Comparison of ENCODE assay signal across 21 mouse cellular contexts in genomic region chr2:48373086-48373485, GRCm38 (mm10).
DNase-seq lines count a peak whose midpoint lies in the region; ATAC-seq and TF ChIP-seq lines count a peak whose summit lies in the region.
"Had no signal": no experiment of that assay in that cellular context is flagged by ENCODE, and none has a peak within 500 bp of the region (broad histone marks: within the 10 kb centered on the region; RNA-seq: fewer than 3 reads in every experiment).

No protein-coding gene starts in this region.

- H3K36me3 ChIP-seq in liver, adult 2 months (ENCODE audit: control insufficient read depth, insufficient read depth, low read length), result no peaks in the 10 kb centered on the region
- H3K36me3 ChIP-seq in liver, postnatal 0 days (replicated peaks; ENCODE audit: insufficient read depth, low read length), result no peaks in the 10 kb centered on the region
- H3K36me3 ChIP-seq in midbrain, postnatal 0 days (ENCODE audit: insufficient read depth, low read length), result no peaks in the 10 kb centered on the region
- H3K36me3 ChIP-seq: G1E had no signal

- H3K9me3 ChIP-seq in liver, postnatal 0 days (ENCODE audit: low read length), result no peaks in the 10 kb centered on the region
- no peaks in the 10 kb centered on the region for H3K9me3 ChIP-seq in midbrain, postnatal 0 days (ENCODE audit: low read length)
- H3K9me3 ChIP-seq: G1E had no signal

- no peaks in the 10 kb centered on the region for H3K4me1 ChIP-seq in liver, adult 2 months (ENCODE audit: control insufficient read depth, insufficient read depth, low read length)
- H3K4me1 ChIP-seq in liver, postnatal 0 days (ENCODE audit: insufficient read depth), result no peaks in the 10 kb centered on the region
- H3K4me1 ChIP-seq in midbrain, postnatal 0 days (ENCODE audit: insufficient read depth, low read length), result no peaks in the 10 kb centered on the region

- no peak for TF ChIP-seq CTCF in liver, adult 2 months (IDR thresholded peaks at IDR 0.05; ENCODE audit: low read depth, low read length)
- TF ChIP-seq CTCF in liver, postnatal 0 days (IDR thresholded peaks at IDR 0.05; ENCODE audit: low read depth), result no peak
- no peak for TF ChIP-seq CTCF in midbrain, postnatal 0 days (IDR thresholded peaks at IDR 0.05)

- no peaks in the 10 kb centered on the region for H3K27me3 ChIP-seq in liver, adult 2 months (ENCODE audit: control insufficient read depth, insufficient read depth, low read length)
- no peaks in the 10 kb centered on the region for H3K27me3 ChIP-seq in liver, postnatal 0 days (ENCODE audit: insufficient read depth, low read length)
- H3K27me3 ChIP-seq in midbrain, postnatal 0 days (ENCODE audit: insufficient read depth, low read length), result no peaks in the 10 kb centered on the region
- H3K27me3 ChIP-seq: CH12.LX, Patski had no signal

- H3K9ac ChIP-seq in liver, adult 2 months (ENCODE audit: low read depth, low read length), result no peak overlapping the region
- no peak overlapping the region for H3K9ac ChIP-seq in liver, postnatal 0 days (replicated peaks)
- H3K9ac ChIP-seq in midbrain, postnatal 0 days (replicated peaks; ENCODE audit: low read length, poor library complexity, severe bottlenecking), result no peak overlapping the region

- H3K4me2 ChIP-seq in liver, postnatal 0 days (ENCODE audit: low read depth, low read length), result no peak overlapping the region
- no peak overlapping the region for H3K4me2 ChIP-seq in midbrain, postnatal 0 days (ENCODE audit: low read depth, low read length, poor library complexity, severe bottlenecking)

- H3K27ac ChIP-seq in liver, adult 2 months (replicated peaks; ENCODE audit: insufficient read depth, low read depth, low read length), result no peak overlapping the region
- H3K27ac ChIP-seq in liver, postnatal 0 days (ENCODE audit: low read depth), result no peak overlapping the region
- H3K27ac ChIP-seq in midbrain, postnatal 0 days (ENCODE audit: low read depth, low read length), result no peak overlapping the region

- H3K4me3 ChIP-seq in liver, adult 2 months (ENCODE audit: insufficient read depth, low read depth, low read length), result no peak overlapping the region
- no peak overlapping the region for H3K4me3 ChIP-seq in liver, postnatal 0 days (ENCODE audit: low read depth, low read length)
- H3K4me3 ChIP-seq in midbrain, postnatal 0 days (ENCODE audit: low read depth, low read length), result no peak overlapping the region

- no peak for TF ChIP-seq POLR2A in liver, adult 2 months (IDR thresholded peaks at IDR 0.05; ENCODE audit: extremely low read depth, insufficient read depth, low read length)

- peak; percentile 13 for DNase-seq in liver, adult 2 months (ENCODE audit: extremely low read depth, low read depth, low spot score)
- no peak for DNase-seq in liver, postnatal 0 days
- DNase-seq in fat pad, adult 2 months (ENCODE audit: extremely low read depth, low read depth, low spot score), result peak; percentile 88
- peak; percentile 78 for DNase-seq in gonadal fat pad, adult 2 months (ENCODE audit: low read depth)
- DNase-seq in urinary bladder, adult 18-20 months (ENCODE audit: low spot score in 2 of 2), result no peak
- DNase-seq in midbrain, postnatal 0 days (ENCODE audit: low spot score), result no peak
- DNase-seq: adrenal gland, adult 2 months; adrenal gland, adult 8-10 months; adrenal gland, postnatal 10 days; adrenal gland, postnatal 14 days; adrenal gland, postnatal 25 days; adrenal gland, postnatal 36 days; B cell, adult 2 months; cerebellum, adult 11 months; cerebellum, adult 11-12 months; cerebellum, adult 18-20 months had no signal

- ATAC-seq in liver, postnatal 0 days, result no peak
- no peak for ATAC-seq in midbrain, postnatal 0 days (ENCODE audit: low FRiP score)
- ATAC-seq: activated CD4-positive, CD25-positive, alpha-beta regulatory T cell, adult 4 months; CD4-positive, CD25-positive, alpha-beta regulatory T cell, adult 4 months; Patski had no signal

- H3K79me2 ChIP-seq in liver, adult 2 months (ENCODE audit: control insufficient read depth, insufficient read depth, low read length), result no peaks in the 10 kb centered on the region

- no peak for TF ChIP-seq EP300 in liver, postnatal 0 days (IDR thresholded peaks at IDR 0.05; ENCODE audit: low read depth)

Comparison
In these comparisons a context has a peak if more than half of its experiments do, and no peak if none do; other contexts are left out.
1. DNase-seq: peak in liver, adult 2 months (single experiment), fat pad, adult 2 months (single experiment) and gonadal fat pad, adult 2 months (single experiment); none in liver, postnatal 0 days (single experiment), urinary bladder, adult 18-20 months (0 of 2) and midbrain, postnatal 0 days (single experiment).